Mouse (Mus musculus) lung, postnatal 36 days (tissue): Measurements from ENCODE around the gene Gm20388.
"Not testable (repeated sequence)": the region's sequence is repeated elsewhere in the genome, so short reads cannot be mapped to it uniquely, and the experiment has no call there.

Experiments used
- DNase-seq: peaks from one replicate; pipeline ENCODE4 v3.0.0; 2022; ENCODE audit warnings: mixed read lengths

Gm20388 gene

GRCm38 (mm10) chr8:121578676-121579451 is 1668.2 kb downstream of the Gm20388 start, which contains the start of gene Fbxo31:
Gene Fbxo31, minus strand, starts transcription at chr8:121578806.
- peak; percentile 94 for DNase-seq

- peak; percentile 83 for DNase-seq
Observed at GRCm38 (mm10) chr8:121580465-121580864, 1669.8 kb downstream of the Gm20388 start.

GRCm38 (mm10) chr8:121583653-121584052 is 1673.0 kb downstream of the Gm20388 start:
- peak; percentile 62 for DNase-seq

GRCm38 (mm10) chr8:121584730-121585129 is 1674.1 kb downstream of the Gm20388 start:
- no peak for DNase-seq

- DNase-seq = peak; percentile 100
Observed at GRCm38 (mm10) chr8:121585159-121585825, 1674.7 kb downstream of the Gm20388 start.

- no peak for DNase-seq
Observed at GRCm38 (mm10) chr8:121588750-121589149, 1678.1 kb downstream of the Gm20388 start.

- DNase-seq = no peak
Observed at GRCm38 (mm10) chr8:121589205-121589726, 1678.6 kb downstream of the Gm20388 start.

GRCm38 (mm10) chr8:121590203-121591177 is 1679.8 kb downstream of the Gm20388 start, which contains the start of gene Map1lc3b:
Gene Map1lc3b, plus strand, starts transcription at chr8:121590361.
- peak; percentile 95 for DNase-seq

- DNase-seq = peak; percentile 78
Observed at GRCm38 (mm10) chr8:121591178-121592066, 1680.8 kb downstream of the Gm20388 start.

- DNase-seq = no peak
Observed at GRCm38 (mm10) chr8:121593293-121593692, 1682.7 kb downstream of the Gm20388 start.

- DNase-seq = peak; percentile 77
Observed at GRCm38 (mm10) chr8:121593983-121594382, 1683.3 kb downstream of the Gm20388 start.

- not testable (repeated sequence) for DNase-seq
Observed at GRCm38 (mm10) chr8:121597492-121597891, 1686.9 kb downstream of the Gm20388 start.

GRCm38 (mm10) chr8:121598190-121598589 is 1687.5 kb downstream of the Gm20388 start:
- no peak for DNase-seq

- DNase-seq = peak; percentile 93
Observed at GRCm38 (mm10) chr8:121598892-121599291, 1688.3 kb downstream of the Gm20388 start.

- DNase-seq = no peak
Observed at GRCm38 (mm10) chr8:121599842-121600241, 1689.2 kb downstream of the Gm20388 start.

- DNase-seq = no peak
Observed at GRCm38 (mm10) chr8:121602411-121602810, 1691.8 kb downstream of the Gm20388 start.

- peak; percentile 93 for DNase-seq
Observed at GRCm38 (mm10) chr8:121602860-121603259, 1692.2 kb downstream of the Gm20388 start.

GRCm38 (mm10) chr8:121603801-121604200 is 1693.2 kb downstream of the Gm20388 start:
- DNase-seq = no peak

GRCm38 (mm10) chr8:121607661-121608060 is 1697.0 kb downstream of the Gm20388 start:
- peak; percentile 39 for DNase-seq

- DNase-seq = no peak
Observed at GRCm38 (mm10) chr8:121609251-121609650, 1698.6 kb downstream of the Gm20388 start.

- no peak for DNase-seq
Observed at GRCm38 (mm10) chr8:121609916-121610315, 1699.3 kb downstream of the Gm20388 start.
